Mouse (Mus musculus): Measurements from ENCODE around the gene Cyb561. TPM values are rescaled to one million over a fixed set of nuclear protein-coding genes. Genes with fewer than 3 reads are reported as not detected.

The Cyb561 gene
- total and polyA plus RNA-seq, 3 experiments = 32.8 to 43.9 TPM; not detected in 1

DNA sequence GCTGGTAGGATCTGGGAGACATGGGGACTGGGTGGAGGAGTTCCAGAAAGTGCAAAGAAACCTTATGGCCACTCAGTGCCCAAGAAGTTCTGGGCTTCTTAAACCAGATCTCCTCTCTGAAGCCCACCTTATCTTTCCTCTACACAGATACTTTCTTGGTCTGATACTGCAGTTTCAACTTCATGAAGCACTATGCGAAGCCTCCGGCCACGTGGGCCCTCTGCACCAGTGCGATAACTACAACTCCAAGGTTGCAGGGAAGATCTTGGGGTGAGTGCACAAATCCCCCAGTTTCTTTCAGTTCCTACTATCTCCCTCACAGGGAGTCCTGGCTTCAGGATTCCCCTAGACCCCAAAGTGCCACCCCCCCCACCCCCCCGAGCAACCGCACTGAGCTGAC, 46.9 kb upstream of the Cyb561 start (continued):
- TF ChIP-seq E2F4 (IDR thresholded peaks at IDR 0.05; ENCODE audit: borderline replicate concordance, low read depth, low read length) = no peak
- no peak for TF ChIP-seq ZC3H11A (IDR thresholded peaks at IDR 0.05; ENCODE audit: low read depth, low read length)
- no peak for TF ChIP-seq JUND (IDR thresholded peaks at IDR 0.05; ENCODE audit: low read depth, low read length)
- no peak for TF ChIP-seq ZNF384 (IDR thresholded peaks at IDR 0.05; ENCODE audit: low read depth, low read length)
- no peak for TF ChIP-seq SIN3A (IDR thresholded peaks at IDR 0.05; ENCODE audit: low read length)

DNA sequence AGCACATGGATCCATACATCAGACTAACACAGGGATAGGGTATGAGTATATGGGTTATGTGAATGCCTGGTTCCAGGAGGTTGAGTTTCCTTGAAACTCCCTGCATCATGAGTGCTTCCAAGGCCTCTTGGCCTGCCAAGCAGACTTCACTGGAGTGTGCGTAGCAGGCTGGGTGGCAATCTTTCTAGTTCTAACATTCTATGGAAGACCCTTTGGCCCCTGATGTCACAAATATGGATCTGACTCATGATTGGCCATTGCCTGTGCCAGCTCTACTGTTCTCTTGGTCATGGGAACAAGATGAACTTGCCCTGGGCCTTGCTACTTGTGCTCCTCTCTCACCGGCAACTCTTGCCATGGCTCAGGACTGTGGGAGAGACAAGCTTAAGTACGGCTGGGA, 41.2 kb upstream of the Cyb561 start, which contains the start of gene Ace3:
Ace3 (plus strand) TSS at position 301 of the 400 bp plus-strand sequence.
- Histone ChIP-seq H3K27me3 (ENCODE audit: control insufficient read depth in 1 of 2, insufficient read depth in 2 of 2, low read length in 2 of 2) (peaks cover 45% of the 10 kb centered on the region in 2 experiments), H3K79me2 (ENCODE audit: control insufficient read depth, insufficient read depth, low read length, poor library complexity) (no peaks in the 10 kb centered on the region)
- TF ChIP-seq ELF1 (IDR thresholded peaks at IDR 0.05; ENCODE audit: low read depth, low read length) = no peak
- TF ChIP-seq RCOR1 (IDR thresholded peaks at IDR 0.05; ENCODE audit: low read depth, low read length) = no peak
- no peak for TF ChIP-seq SIN3A (IDR thresholded peaks at IDR 0.05; ENCODE audit: low read length)
- no peak for TF ChIP-seq ZKSCAN1 (IDR thresholded peaks at IDR 0.05; ENCODE audit: low read depth, low read length)
- TF ChIP-seq EP300 (IDR thresholded peaks at IDR 0.05; ENCODE audit: low read depth in 1 of 2, low read length in 2 of 2) = no peak
- TF ChIP-seq NELFE (IDR thresholded peaks at IDR 0.05; ENCODE audit: low read depth, low read length) = no peak

DNA sequence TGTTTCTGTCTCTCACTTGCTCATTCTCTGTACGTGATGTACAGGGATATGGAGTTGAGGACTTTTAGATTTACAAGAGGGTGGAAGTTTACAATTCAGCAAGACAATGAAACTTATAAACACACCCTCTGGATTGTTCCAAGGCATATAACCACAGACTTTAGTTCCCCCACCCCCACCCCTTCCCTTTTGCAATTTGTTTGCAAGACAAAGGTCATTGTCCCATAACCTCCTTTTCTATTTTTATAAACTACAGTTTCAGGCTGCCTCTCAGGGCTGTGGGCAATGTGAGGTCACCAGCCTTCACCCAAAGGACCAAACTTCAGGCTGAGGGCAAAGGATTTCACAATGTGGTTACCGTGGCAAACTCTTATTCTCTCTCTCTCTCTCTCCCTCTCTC, 37.1 kb upstream of the Cyb561 start:
- H3K36me3 ChIP-seq (ENCODE audit: control insufficient read depth in 1 of 2, insufficient read depth in 2 of 2, low read length in 2 of 2) = no peaks in the 10 kb centered on the region
- no peaks in the 10 kb centered on the region for H3K4me1 ChIP-seq (ENCODE audit: control insufficient read depth in 1 of 2, insufficient read depth in 2 of 2, low read length in 2 of 2)
- H3K27me3 ChIP-seq (ENCODE audit: control insufficient read depth in 1 of 2, insufficient read depth in 2 of 2, low read length in 2 of 2) = peaks cover 28 to 36% of the 10 kb centered on the region in 2 experiments
- H3K9me3 ChIP-seq (replicated peaks; ENCODE audit: insufficient read depth, low read length) = no peaks in the 10 kb centered on the region
- H3K27ac ChIP-seq (ENCODE audit: control insufficient read depth, low read depth, low read length) = no peak overlapping the region
- H3K79me2 ChIP-seq (ENCODE audit: control insufficient read depth, insufficient read depth, low read length, poor library complexity) = no peaks in the 10 kb centered on the region
- H3K9ac ChIP-seq (ENCODE audit: control insufficient read depth, low read depth, low read length, poor library complexity, severe bottlenecking) = no peak overlapping the region
- TF ChIP-seq NELFE (IDR thresholded peaks at IDR 0.05; ENCODE audit: low read depth, low read length) (no peak), USF1 (IDR thresholded peaks at IDR 0.05; ENCODE audit: low read depth, low read length) (no peak), MYC (IDR thresholded peaks at IDR 0.05; ENCODE audit: low read depth, low read length) (no peak), EP300 (IDR thresholded peaks at IDR 0.05; ENCODE audit: low read depth in 1 of 2, low read length in 2 of 2) (no peak), USF2 (IDR thresholded peaks at IDR 0.05; ENCODE audit: borderline replicate concordance in 1 of 2, insufficient read depth in 1 of 2, low read depth in 1 of 2, low read length in 2 of 2) (no peak)
- no peak for DNase-seq (ENCODE audit: low read depth, low spot score)
- no peak overlapping the region for H3K4me3 ChIP-seq (ENCODE audit: control insufficient read depth in 1 of 2, insufficient read depth in 1 of 2, low read depth in 2 of 2, low read length in 2 of 2)

More for the DNA sequence above, 41.2 kb upstream of the Cyb561 start, which contains the start of gene Ace3:
- Histone ChIP-seq H3K9ac (ENCODE audit: control insufficient read depth, low read depth, low read length, poor library complexity, severe bottlenecking) (no peak within 1 kb of the TSS), H3K36me3 (ENCODE audit: control insufficient read depth in 1 of 2, insufficient read depth in 2 of 2, low read length in 2 of 2) (no peaks in the 10 kb centered on the region), H3K4me1 (ENCODE audit: control insufficient read depth in 1 of 2, insufficient read depth in 2 of 2, low read length in 2 of 2) (no peaks in the 10 kb centered on the region), H3K9me3 (replicated peaks; ENCODE audit: insufficient read depth, low read length) (no peaks in the 10 kb centered on the region), H3K27ac (ENCODE audit: control insufficient read depth, low read depth, low read length) (no peak within 1 kb of the TSS), H3K4me3 (ENCODE audit: control insufficient read depth in 1 of 2, insufficient read depth in 1 of 2, low read depth in 2 of 2, low read length in 2 of 2) (no peak within 1 kb of the TSS)
- no peak for DNase-seq (ENCODE audit: low read depth, low spot score)
